ENCODE assay signal across 24 mouse cellular contexts in the genomic region with DNA sequence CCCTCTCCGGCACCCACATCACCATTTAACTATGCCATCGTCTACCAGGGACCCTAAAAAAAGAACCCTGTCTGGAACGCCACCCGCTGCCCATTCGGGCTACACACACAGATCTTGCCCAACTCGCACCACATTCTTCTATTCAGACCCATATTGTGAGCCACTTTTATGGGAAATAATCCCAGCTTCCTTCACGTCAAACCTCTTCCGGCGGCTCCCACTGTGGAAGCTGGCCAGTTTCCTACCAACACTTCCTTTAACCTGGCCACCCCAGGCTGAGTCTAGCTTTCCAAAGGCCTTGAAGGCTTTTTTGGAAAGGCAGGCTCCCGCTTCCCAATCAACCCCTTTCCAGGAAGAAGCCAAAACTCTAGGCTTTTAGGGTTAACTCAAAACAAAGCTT. TPM values are rescaled to one million over a fixed set of nuclear protein-coding genes. Genes with fewer than 3 reads are reported as not detected.
DNase-seq lines count a peak whose midpoint lies in the region; ATAC-seq and TF ChIP-seq lines count a peak whose summit lies in the region.
"Had no signal": no experiment of that assay in that cellular context is flagged by ENCODE, and none has a peak within 500 bp of the region (broad histone marks: within the 10 kb centered on the region; RNA-seq: fewer than 3 reads in every experiment).

No protein-coding gene starts in this region.

- in situ Hi-C loops in ES-E14 (cut with MboI; ENCODE audit: low sequenced_read_pairs in 2 of 2, unreplicated experiment in 2 of 2), result no loop called here

- H3K9me3 ChIP-seq in ES-E14 (ENCODE audit: control insufficient read depth, insufficient read depth, low read depth, low read length), result no peaks in the 10 kb centered on the region
- no peaks in the 10 kb centered on the region for H3K9me3 ChIP-seq in limb, embryonic 12.5 days
- H3K9me3 ChIP-seq: embryonic facial prominence, embryonic 12.5 days; megakaryocyte, embryonic 14.5 days had no signal

- peak overlapping the region; percentile 61 for H3K9ac ChIP-seq in ES-E14 (ENCODE audit: insufficient read depth, low read depth, low read length, poor library complexity, severe bottlenecking)
- H3K9ac ChIP-seq in limb, embryonic 12.5 days (replicated peaks), result peak overlapping the region; percentile 77; the same call in 1 of the 2 replicates
- H3K9ac ChIP-seq: embryonic facial prominence, embryonic 12.5 days had no signal

- no peak for ATAC-seq in limb, embryonic 12.5 days (ENCODE audit: insufficient number of reproducible peaks, insufficient read depth, low FRiP score, low TSS enrichment, low read depth)
- ATAC-seq in inflammation-experienced regulatory T-cells, adult 6 months, result no peak
- ATAC-seq: forebrain, embryonic 14.5 days; hindbrain, embryonic 16.5 days had no signal

- peak overlapping the region; percentile 47 for H3K4me2 ChIP-seq in limb, embryonic 12.5 days
- H3K4me2 ChIP-seq: liver, embryonic 11.5 days had no signal

- peaks cover 0 to 7% of the 10 kb centered on the region in 2 experiments; a peak in 2 of 4 replicates for H3K4me1 ChIP-seq in ES-E14 (ENCODE audit: control insufficient read depth in 2 of 2, insufficient read depth in 2 of 2, low read length in 2 of 2, poor library complexity in 1 of 2)
- H3K4me1 ChIP-seq in limb, embryonic 12.5 days (replicated peaks), result peaks cover 31% of the 10 kb centered on the region

- no peaks in the 10 kb centered on the region; the same call in 1 of the 2 replicates for H3K36me3 ChIP-seq in ES-E14 (ENCODE audit: control insufficient read depth, insufficient read depth, low read length, poor library complexity, severe bottlenecking)
- H3K36me3 ChIP-seq in limb, embryonic 12.5 days, result peaks cover 41% of the 10 kb centered on the region

- WGBS in limb, embryonic 12.5 days, result 80% methylated on average over 10 of the region's 10 CpGs

- peaks cover 15% of the 10 kb centered on the region for H3K27me3 ChIP-seq in limb, embryonic 12.5 days
- H3K27me3 ChIP-seq: CH12.LX; megakaryocyte, embryonic 14.5 days had no signal

- H3K4me3 ChIP-seq in ES-E14 (ENCODE audit: insufficient read depth in 1 of 2, low read depth in 1 of 2, low read length in 2 of 2, poor library complexity in 1 of 2, severe bottlenecking in 1 of 2), result peak overlapping the region; percentile 63 to 78
- H3K4me3 ChIP-seq in limb, embryonic 12.5 days (replicated peaks), result 0 out of 2 replicates have a peak overlapping the region, but pooled peaks have one; percentile 16
- H3K4me3 ChIP-seq: embryonic facial prominence, embryonic 12.5 days; erythroblast, embryonic 14.5 days had no signal

- peak overlapping the region; percentile 22; the same call in 1 of the 2 replicates for H3K27ac ChIP-seq in ES-E14 (ENCODE audit: insufficient read depth, low read depth, low read length, poor library complexity, severe bottlenecking)
- no peak overlapping the region for H3K27ac ChIP-seq in limb, embryonic 12.5 days
- H3K27ac ChIP-seq: embryonic facial prominence, embryonic 12.5 days had no signal

- DNase-seq in heart, adult 8-10 months (ENCODE audit: low spot score), result peak; percentile 24
- DNase-seq in heart, adult 18-20 months, result no peak
- DNase-seq in kidney, adult 9 months, result peak; percentile 27
- DNase-seq in kidney, adult 18-20 months, result no peak
- no peak for DNase-seq in ES-E14 (ENCODE audit: low read depth, low spot score)
- no peak for DNase-seq in frontal cortex, postnatal 36 days (ENCODE audit: low spot score in 2 of 2)
- DNase-seq: adrenal gland, adult 8-10 months; cerebellum, adult 11 months; gastrocnemius, postnatal 36 days; layer of hippocampus, postnatal 36 days; lung, adult 18-20 months; midbrain, embryonic 14.5 days; thymus, postnatal 14 days had no signal

TF ChIP-seq in ES-E14, 5 proteins besides CTCF, POLR2A, EP300 and RAD21:
- TF ChIP-seq ZNF384 (IDR thresholded peaks at IDR 0.05; ENCODE audit: low read depth, low read length) (no peak), HCFC1 (IDR thresholded peaks at IDR 0.05; ENCODE audit: borderline replicate concordance, insufficient read depth, low read length) (no peak), ZC3H11A (IDR thresholded peaks at IDR 0.05; ENCODE audit: borderline replicate concordance, low read depth, low read length) (no peak), MAFK (IDR thresholded peaks at IDR 0.05; ENCODE audit: insufficient read depth, low read depth, low read length) (no peak), CHD2 (IDR thresholded peaks at IDR 0.05; ENCODE audit: low read depth, low read length) (no peak)

RNA-seq across cellular contexts. Expression of gene Zbtb45, which starts 3.3 kb away (rescaled TPM):
- 10 to 100 TPM in 1 of 4 experiments, 1 to 10 TPM in 3; 6.9 to 11.3 (median 7.2) TPM for total RNA-seq in heart, adult 8-10 months (2022)
- 1 to 10 TPM; 7.3 to 7.4 TPM for total RNA-seq in heart, adult 18-20 months (2021)
- 23.7 and 26.7 TPM in 2 replicates for total RNA-seq in ES-E14 (2012; rRNA removed)
- polyA plus RNA-seq in limb, embryonic 12.5 days (2016; fragmentation: Nextera tagmentation; extraction: Ambion mirVana), result 28.7 and 29.9 TPM in 2 replicates
- 1 to 10 TPM; 5.4 to 8.0 (median 6.5) TPM for polyA plus RNA-seq in inflammation-experienced regulatory T-cells, adult 6 months (2017; shearing (Covaris generic))

RNA-seq across cellular contexts. Expression of gene Trim28, which starts 7.6 kb away (rescaled TPM):
- total RNA-seq in heart, adult 8-10 months (2022), result 10 to 100 TPM; 77.8 to 92.6 (median 83.6) TPM
- 10 to 100 TPM; 93.5 to 96.6 TPM for total RNA-seq in heart, adult 18-20 months (2021)
- total RNA-seq in ES-E14 (2012; rRNA removed), result 2,698 and 2,854 TPM in 2 replicates
- polyA plus RNA-seq in limb, embryonic 12.5 days (2016; fragmentation: Nextera tagmentation; extraction: Ambion mirVana), result 496 and 531 TPM in 2 replicates
- 10 to 100 TPM; 42.1 to 76.8 (median 57.0) TPM for polyA plus RNA-seq in inflammation-experienced regulatory T-cells, adult 6 months (2017; shearing (Covaris generic))

RNA-seq across cellular contexts. Expression of gene Slc27a5, which starts 8.5 kb away (rescaled TPM):
- total RNA-seq in heart, adult 8-10 months (2022), result not detected
- total RNA-seq in heart, adult 18-20 months (2021), result not detected
- 0.45 and 0.69 TPM in 2 replicates for total RNA-seq in ES-E14 (2012; rRNA removed)
- 0.12 TPM in 1 of 2 replicates, not detected in the other for polyA plus RNA-seq in limb, embryonic 12.5 days (2016; fragmentation: Nextera tagmentation; extraction: Ambion mirVana)
- 1 to 10 TPM in 1 of 3 experiments, under 1 TPM in 2; 0.41 to 1.2 (median 0.64) TPM for polyA plus RNA-seq in inflammation-experienced regulatory T-cells, adult 6 months (2017; shearing (Covaris generic))
- total RNA-seq: gastrocnemius, postnatal 36 days; heart, postnatal 10 days; left cerebral cortex, postnatal 14 days had no signal
- polyA plus RNA-seq: embryonic facial prominence, embryonic 12.5 days; erythroblast, embryonic 14.5 days had no signal

RNA-seq across cellular contexts. Expression of gene Chmp2a, which starts 28.1 kb away (rescaled TPM):
- 100 to 1,000 TPM; 142 to 153 (median 147) TPM for total RNA-seq in heart, adult 8-10 months (2022)
- 100 to 1,000 TPM; 132 to 164 TPM for total RNA-seq in heart, adult 18-20 months (2021)
- 103 and 143 TPM in 2 replicates for total RNA-seq in ES-E14 (2012; rRNA removed)
- polyA plus RNA-seq in limb, embryonic 12.5 days (2016; fragmentation: Nextera tagmentation; extraction: Ambion mirVana), result 102 and 104 TPM in 2 replicates
- polyA plus RNA-seq in inflammation-experienced regulatory T-cells, adult 6 months (2017; shearing (Covaris generic)), result 100 to 1,000 TPM; 296 to 343 (median 309) TPM

RNA-seq across cellular contexts. Expression of gene Zfp446, which starts 28.9 kb away (rescaled TPM):
- total RNA-seq in heart, adult 8-10 months (2022), result 1 to 10 TPM; 2.2 to 4.1 (median 3.6) TPM
- total RNA-seq in heart, adult 18-20 months (2021), result 1 to 10 TPM; 2.1 to 2.2 TPM
- 6.4 and 7.3 TPM in 2 replicates for total RNA-seq in ES-E14 (2012; rRNA removed)
- 11.4 and 13.5 TPM in 2 replicates for polyA plus RNA-seq in limb, embryonic 12.5 days (2016; fragmentation: Nextera tagmentation; extraction: Ambion mirVana)
- polyA plus RNA-seq in inflammation-experienced regulatory T-cells, adult 6 months (2017; shearing (Covaris generic)), result 1 to 10 TPM; 2.7 to 5.9 (median 4.1) TPM

Comparison
In these comparisons a context has a peak if more than half of its experiments do, and no peak if none do; other contexts are left out.
1. DNase-seq: peak in heart, adult 8-10 months (single experiment) and kidney, adult 9 months (single experiment); none in heart, adult 18-20 months (0 of 2), kidney, adult 18-20 months (single experiment), ES-E14 (single experiment) and frontal cortex, postnatal 36 days (0 of 2).
2. RNA of gene Trim28, which starts 7.6 kb away (total RNA-seq): 2,698 to 2,854 TPM in ES-E14; 93.5 to 96.6 TPM in heart, adult 18-20 months and 77.8 to 92.6 TPM in heart, adult 8-10 months; every median in the first group is over 10 times any median in the second.